Mouse (Mus musculus) ES-E14 (cell line): Measurements from ENCODE around the gene Mpst.

ENCODE experiments used
- CHD2 ChIP-seq: IDR thresholded peaks from 2 replicates; pipeline ENCODE4 v1.6.1; 2014; ENCODE audit warnings: mild to moderate bottlenecking, low read depth, low read length, inconsistent platforms
- HCFC1 ChIP-seq: IDR thresholded peaks from 2 replicates; pipeline ENCODE4 v1.6.1; 2012; ENCODE audit warnings: low read length, inconsistent platforms, borderline replicate concordance; ENCODE audit not compliant: insufficient read depth
- ZC3H11A ChIP-seq: IDR thresholded peaks from 2 replicates; pipeline ENCODE4 v1.6.1; 2012; ENCODE audit warnings: low read depth, mild to moderate bottlenecking, inconsistent platforms, low read length, borderline replicate concordance
- ZNF384 ChIP-seq: IDR thresholded peaks from 2 replicates; pipeline ENCODE4 v1.6.1; 2012; ENCODE audit warnings: low read depth, low read length, inconsistent platforms

DNA sequence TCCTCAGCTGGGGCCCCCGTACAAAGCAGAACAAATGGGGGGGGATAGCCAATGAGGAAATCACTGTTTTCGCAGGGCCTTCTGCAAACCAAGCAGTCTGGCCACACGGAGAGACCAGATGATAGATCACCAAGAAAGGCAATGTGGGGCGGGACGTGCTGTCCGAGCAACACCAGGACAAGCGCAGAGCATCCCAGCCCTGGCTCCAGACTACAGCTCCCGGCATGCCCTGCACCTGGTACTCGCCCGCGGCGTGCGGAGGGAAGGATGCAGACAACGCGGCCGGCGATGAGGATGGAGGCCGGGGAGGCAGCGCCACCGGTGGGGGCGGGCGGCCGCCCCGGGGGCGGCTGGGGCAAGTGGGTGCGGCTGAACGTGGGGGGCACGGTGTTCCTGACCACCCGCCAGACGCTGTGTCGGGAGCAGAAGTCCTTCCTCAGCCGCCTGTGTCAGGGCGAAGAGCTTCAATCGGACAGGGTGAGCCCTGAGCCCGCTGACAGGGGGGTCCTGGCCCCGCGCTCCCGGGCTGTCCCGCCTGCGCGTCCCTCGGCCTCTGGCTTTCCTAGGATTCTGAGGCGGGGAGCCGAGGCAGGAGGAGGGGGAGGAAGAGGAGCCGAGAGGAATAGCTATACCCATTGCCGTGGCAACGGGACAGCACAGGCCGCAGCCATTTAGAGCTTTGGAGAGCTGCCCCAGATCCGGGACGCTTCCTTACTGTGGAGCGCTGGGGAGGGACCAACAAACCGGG lies 22.3 kb downstream of the Mpst start, which contains the start of gene Kctd17:
- TF ChIP-seq ZC3H11A = no peak
- TF ChIP-seq CHD2 = no peak
- no peak for TF ChIP-seq ZNF384
- peak; percentile 88 for TF ChIP-seq HCFC1
